Mouse (Mus musculus): ENCODE data around the gene Olfr263. TPM values are rescaled to one million over a fixed set of nuclear protein-coding genes. Genes with fewer than 3 reads are reported as not detected.

Gene Olfr263
- polyA plus RNA-seq, 1 experiment from 2014 or later, result not detected

DNA sequence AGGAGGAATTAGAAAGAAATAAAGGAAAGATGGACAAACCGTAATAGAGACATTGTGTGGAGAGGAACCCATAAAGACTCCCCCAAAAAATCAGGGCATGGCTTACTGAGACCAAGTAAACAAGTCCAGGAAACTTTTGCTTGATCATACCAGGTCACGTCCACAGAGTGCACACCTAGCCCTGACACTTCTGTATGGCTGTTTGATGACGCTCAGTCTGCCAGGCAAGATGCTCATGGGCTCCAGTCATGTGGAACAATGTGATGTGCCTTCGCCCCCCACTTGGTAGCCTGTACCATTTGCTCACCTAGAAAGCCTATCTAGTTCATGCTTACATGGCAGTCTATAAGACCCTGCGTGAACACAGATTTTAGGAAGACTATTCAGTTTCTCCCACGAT is 53.6 kb downstream of the Olfr263 start:
- Histone ChIP-seq H3K4me2 (no peak overlapping the region), H3K4me3 (replicated peaks) (0 out of 2 replicates have a peak overlapping the region, but pooled peaks have one; percentile 78), H3K27ac (no peak overlapping the region), H3K9me3 (replicated peaks) (no peaks in the 10 kb centered on the region), H3K36me3 (peaks cover 63% of the 10 kb centered on the region), H3K27me3 (no peaks in the 10 kb centered on the region), H3K9ac (no peak overlapping the region), H3K4me1 (peaks cover 51% of the 10 kb centered on the region)
- 81% methylated on average over 6 of the region's 6 CpGs for WGBS
- ATAC-seq (replicated peaks; ENCODE audit: low FRiP score), result no peak

GRCm38 (mm10) chr13:21183661-21184060 is 54.2 kb downstream of the Olfr263 start:
- H3K27ac ChIP-seq, result no peak overlapping the region
- H3K27me3 ChIP-seq, result no peaks in the 10 kb centered on the region
- peaks cover 69% of the 10 kb centered on the region for H3K36me3 ChIP-seq
- WGBS, result 91% methylated on average over 7 of the region's 7 CpGs
- H3K9ac ChIP-seq, result no peak overlapping the region
- peaks cover 45% of the 10 kb centered on the region for H3K4me1 ChIP-seq
- ATAC-seq (replicated peaks; ENCODE audit: low FRiP score), result no peak
- H3K4me3 ChIP-seq (replicated peaks), result no peak overlapping the region
- H3K9me3 ChIP-seq (replicated peaks), result no peaks in the 10 kb centered on the region
- no peak overlapping the region for H3K4me2 ChIP-seq

DNA sequence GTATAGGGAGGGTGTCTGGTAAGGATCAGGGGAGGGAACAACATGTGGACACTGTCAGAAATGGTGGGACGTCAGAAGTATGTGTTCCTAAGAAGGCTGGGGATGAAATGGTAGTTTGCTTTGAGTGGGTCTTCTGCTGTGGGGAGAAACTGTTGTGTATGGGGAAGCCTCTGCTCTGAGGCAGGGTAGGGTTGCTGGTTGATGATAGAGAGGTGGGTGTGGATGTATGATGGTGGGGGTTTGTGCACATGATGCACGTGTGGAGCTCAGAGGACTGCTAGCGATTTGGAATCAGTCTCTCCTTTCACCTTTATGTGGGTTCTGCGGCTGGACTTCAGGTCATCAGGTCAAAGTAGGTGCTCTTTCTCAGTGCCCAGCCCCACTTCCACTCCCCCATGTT is 56.1 kb downstream of the Olfr263 start:
- 72% methylated on average over 4 of the region's 4 CpGs for WGBS
- no peak for ATAC-seq (replicated peaks; ENCODE audit: low FRiP score)
- H3K4me2 ChIP-seq, result no peak overlapping the region
- no peaks in the 10 kb centered on the region for H3K9me3 ChIP-seq (replicated peaks)
- peaks cover 87% of the 10 kb centered on the region for H3K36me3 ChIP-seq
- no peaks in the 10 kb centered on the region for H3K27me3 ChIP-seq
- H3K9ac ChIP-seq, result no peak overlapping the region
- H3K4me1 ChIP-seq, result peaks cover 38% of the 10 kb centered on the region
- no peak overlapping the region for H3K27ac ChIP-seq
- H3K4me3 ChIP-seq (replicated peaks), result no peak overlapping the region

Other genes with a start within 250 kb of the Olfr263 start
- gene Olfr1370, start 54.7 kb upstream of the Olfr263 start, polyA plus RNA-seq (2015; fragmentation: Nextera tagmentation; extraction: Ambion mirVana), result not detected in 2 replicates
- 0.05 TPM in 1 of 2 replicates, not detected in the other for gene Olfr1369-ps1, start 18.2 kb upstream of the Olfr263 start, polyA plus RNA-seq (2015; fragmentation: Nextera tagmentation; extraction: Ambion mirVana)
- gene Olfr1368, start 16.2 kb downstream of the Olfr263 start, polyA plus RNA-seq (2015; fragmentation: Nextera tagmentation; extraction: Ambion mirVana), result not detected in 2 replicates
- gene Trim27, start 49.8 kb downstream of the Olfr263 start, polyA plus RNA-seq (2015; fragmentation: Nextera tagmentation; extraction: Ambion mirVana), result 136 and 139 TPM in 2 replicates
- not detected in 2 replicates for gene Gpx5, start 163.1 kb downstream of the Olfr263 start, polyA plus RNA-seq (2015; fragmentation: Nextera tagmentation; extraction: Ambion mirVana)
- 5.2 and 6.1 TPM in 2 replicates for gene Gpx6, start 182.5 kb downstream of the Olfr263 start, polyA plus RNA-seq (2015; fragmentation: Nextera tagmentation; extraction: Ambion mirVana)
- not detected in 2 replicates for gene Olfr1367, start 217.3 kb downstream of the Olfr263 start, polyA plus RNA-seq (2015; fragmentation: Nextera tagmentation; extraction: Ambion mirVana)
- gene Zscan12, start 233.2 kb downstream of the Olfr263 start, polyA plus RNA-seq (2015; fragmentation: Nextera tagmentation; extraction: Ambion mirVana), result 12.4 and 12.7 TPM in 2 replicates